Mouse (Mus musculus) cerebellum, postnatal 10 days (tissue): ENCODE results near the gene Dpp10.

Source experiments
- DNase-seq, 2 experiments: peaks; one replicate each; pipeline ENCODE4 v3.0.0; 2021; ENCODE audit warnings: mixed read lengths in 2 of 2

Dpp10 gene

DNA sequence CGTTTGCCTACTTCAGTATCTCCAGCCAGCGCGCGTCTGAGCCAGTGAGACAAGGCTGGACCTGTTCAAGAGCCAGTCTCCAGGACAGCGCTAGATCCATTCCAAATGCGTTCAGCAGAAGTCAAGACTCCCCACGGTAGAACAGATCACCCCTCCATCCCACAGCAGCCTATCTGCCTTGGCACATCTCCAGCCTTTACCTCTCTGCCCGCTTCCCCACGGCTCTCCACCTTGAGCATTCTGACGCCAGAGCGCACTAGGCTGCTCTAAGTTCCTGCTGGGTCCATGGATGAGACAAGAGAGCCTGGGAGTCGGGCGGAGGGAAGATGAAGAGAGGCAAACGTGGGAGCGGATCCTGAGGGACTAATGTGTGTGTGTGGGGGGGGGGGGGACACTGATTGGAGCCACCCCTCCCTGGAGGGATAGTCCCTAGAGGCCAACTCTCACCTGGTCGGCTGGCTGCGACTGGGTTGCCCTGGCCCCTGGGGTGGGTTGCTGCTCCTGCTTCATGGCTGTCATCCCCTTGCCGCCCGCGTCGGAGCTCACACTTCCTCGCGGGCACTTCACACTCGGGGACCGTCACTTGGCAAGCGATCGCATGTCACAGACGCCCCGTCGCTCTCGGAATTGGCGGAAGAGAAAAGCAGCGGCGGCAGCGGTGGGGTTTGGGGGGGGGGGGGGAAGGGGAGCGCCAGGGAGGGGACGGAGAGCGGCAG, at the start of gene Dpp10:
Gene Dpp10, minus strand, starts transcription at position 635 of the 716 bp plus-strand sequence.
- DNase-seq, result peak; percentile 67 to 68

DNA sequence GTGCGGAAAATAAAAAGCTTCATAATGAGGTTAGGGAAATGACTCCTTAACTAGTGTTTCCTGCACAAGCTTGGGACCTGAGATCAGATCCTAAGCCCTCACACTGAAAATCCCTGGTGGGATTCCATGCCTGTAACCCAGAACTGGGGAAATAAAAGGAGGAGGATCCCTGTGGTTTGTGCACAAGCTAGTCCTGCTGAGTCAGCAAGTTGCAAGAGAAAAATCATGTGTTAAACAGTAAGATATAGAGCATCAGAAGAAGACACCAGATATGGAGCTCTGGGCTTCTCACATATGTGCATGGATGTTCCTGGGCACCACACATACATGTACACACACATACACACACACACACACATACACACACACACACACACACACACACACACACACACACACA, 3.2 kb upstream of the Dpp10 start:
- DNase-seq, result no peak

DNA sequence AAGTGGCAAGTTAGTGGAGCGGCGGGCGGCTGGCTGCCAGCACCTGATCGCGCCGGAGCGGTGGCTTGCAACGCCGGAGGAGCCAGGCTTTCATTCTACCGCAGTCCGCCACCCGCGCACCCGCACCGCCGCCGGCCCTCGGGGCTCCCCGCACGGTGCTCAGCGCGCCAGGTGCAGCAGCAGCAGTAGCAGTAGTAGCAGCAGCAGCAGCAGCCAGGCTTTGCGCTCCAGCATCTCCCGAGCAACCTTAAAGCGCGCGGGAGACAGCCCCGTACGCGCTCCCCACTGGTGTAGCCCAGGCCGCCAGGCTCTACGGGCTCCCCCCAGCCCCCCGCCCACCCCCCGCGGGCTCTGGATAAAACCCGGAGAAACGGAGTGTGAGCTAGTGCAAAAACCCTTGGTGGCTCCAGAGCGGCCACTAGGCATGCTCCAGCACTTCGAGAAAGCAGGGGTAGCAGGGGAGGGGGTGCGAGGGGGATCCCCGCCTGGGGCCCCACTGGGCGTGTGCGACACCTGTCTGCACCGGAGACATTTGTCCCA, 472 bp upstream of the Dpp10 start:
- DNase-seq, result peak; percentile 70 to 73

DNA sequence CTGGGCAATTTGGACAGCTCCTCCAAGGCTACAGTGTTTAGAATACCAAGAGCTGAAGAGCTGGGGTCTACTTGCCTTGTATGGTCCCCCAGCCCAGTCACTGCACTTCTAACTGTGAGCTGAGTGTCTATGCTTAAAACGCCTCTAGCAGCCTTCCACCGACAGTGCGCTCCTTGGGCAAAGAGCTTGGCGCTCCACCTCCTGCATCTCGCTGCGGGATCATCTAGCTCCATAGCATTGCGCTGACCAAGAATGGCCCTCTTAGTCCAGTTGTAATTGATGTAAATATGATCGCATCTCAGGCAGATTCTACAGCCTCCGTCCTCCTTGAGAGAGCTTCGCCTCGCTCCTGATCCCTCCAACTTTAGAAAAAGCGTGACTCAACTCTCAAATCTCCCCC, 1.2 kb downstream of the Dpp10 start:
- DNase-seq, result peak; percentile 24 to 34

DNA sequence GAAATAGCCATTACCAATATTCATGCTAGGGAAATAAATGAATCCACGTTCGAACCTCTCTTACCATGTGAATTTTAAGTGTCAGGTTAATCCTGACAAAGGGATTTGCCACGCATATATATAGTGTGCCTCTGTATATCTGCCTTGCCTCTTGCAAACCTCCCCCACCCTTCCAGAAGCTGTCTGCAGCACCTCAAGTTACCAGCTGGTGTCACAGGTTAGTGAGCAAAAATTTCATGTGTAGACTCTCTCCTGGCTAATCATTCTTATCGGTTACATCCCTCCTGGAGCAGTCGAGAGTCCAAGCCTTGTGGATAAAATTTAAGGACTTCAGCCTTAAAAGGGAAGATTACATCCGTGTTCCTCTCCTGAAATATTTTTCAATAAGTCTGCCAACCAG, 1.9 kb downstream of the Dpp10 start:
- DNase-seq, result peak; percentile 12 to 23

DNA sequence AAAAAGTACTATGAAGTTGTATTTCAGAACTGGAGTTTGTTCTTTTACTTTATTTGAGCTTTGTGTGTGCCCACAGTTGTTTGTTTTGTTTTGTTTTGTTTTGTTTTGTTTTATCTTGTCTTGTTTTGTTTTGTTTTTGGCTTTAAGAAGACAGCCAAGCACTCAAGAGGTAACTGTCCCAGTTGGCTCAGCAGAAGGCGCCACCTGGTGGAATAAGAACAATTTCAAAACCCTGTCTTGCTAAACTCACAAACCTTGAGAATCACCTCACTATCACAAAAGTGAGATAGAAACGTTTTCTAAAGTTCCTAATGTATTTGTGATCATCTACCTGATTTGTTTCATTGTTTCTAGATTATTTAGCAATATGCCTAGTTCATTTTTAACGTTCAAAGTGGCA, 3.8 kb downstream of the Dpp10 start:
- DNase-seq, result peak; percentile 69 to 80

DNA sequence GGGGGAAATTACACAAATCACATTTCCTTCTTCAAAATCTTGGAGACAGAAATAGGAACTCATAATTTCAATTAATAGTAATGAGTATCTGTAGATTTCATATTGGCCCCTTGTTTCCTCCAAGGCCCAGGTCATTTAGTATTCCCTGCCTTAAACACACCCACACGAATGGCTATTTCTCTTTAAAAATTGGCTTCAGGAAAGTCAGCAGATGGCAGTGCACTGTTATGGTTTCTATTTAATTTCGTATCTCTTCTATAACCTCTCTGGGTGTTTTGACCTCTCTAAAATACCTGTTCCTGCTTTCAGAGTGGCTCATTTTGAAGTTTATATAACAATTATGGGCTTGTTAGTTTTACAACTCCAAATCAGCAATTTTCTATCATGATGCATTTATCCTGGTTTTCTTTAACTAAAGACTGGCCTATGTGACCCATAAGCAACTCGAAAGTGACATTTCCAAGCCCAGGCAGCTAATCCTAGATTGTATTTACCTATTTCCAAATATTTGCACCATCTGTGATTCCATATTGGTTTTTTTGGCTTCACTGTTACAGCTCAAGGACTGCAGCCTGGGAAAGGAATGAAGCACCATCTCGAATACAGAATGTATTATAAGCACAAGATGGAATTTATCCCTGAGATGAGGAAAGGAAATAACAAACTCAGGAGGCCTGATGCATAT, 9.9 kb downstream of the Dpp10 start:
- DNase-seq, result peak in 1 of 2 experiments; percentile 9

DNA sequence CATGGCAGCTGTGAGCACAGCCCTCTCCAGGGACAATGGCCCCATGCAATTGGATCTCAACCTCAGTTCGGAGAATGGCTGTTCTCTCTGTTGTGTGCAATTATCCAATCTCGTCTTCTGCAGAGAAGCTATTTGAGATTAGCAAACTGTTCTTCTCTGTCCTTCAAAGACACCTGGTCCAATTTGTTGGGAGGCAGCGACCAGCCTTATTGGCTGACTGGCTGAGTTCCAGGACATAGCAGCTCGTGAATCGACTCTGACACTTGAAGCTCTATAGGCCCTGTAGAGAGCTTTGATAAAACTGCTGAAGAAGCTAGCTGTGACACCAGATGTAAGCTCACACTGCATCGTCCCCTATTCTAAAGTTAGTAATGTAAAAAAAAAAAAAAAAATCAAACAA, 12.7 kb downstream of the Dpp10 start:
- peak; percentile 38 to 41 for DNase-seq

DNA sequence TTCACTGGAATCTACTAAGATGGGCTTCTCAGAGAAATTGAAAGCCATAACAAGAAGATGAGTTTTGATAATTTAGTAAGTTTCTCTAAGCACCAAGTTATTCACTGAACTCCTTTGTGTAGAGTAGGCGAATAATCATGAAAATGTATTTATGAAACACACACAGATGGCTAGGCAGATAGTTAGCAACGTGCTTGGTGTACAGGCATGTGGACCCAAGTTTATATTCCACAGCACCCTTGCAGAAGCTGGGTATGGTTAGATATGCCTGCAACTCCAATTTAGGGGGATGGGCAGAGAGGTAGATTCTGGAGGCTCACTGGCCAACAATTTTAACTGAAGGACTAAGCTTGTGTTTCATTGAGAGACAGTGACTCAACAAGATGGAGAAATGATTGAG, 13.4 kb downstream of the Dpp10 start:
- DNase-seq, result no peak

DNA sequence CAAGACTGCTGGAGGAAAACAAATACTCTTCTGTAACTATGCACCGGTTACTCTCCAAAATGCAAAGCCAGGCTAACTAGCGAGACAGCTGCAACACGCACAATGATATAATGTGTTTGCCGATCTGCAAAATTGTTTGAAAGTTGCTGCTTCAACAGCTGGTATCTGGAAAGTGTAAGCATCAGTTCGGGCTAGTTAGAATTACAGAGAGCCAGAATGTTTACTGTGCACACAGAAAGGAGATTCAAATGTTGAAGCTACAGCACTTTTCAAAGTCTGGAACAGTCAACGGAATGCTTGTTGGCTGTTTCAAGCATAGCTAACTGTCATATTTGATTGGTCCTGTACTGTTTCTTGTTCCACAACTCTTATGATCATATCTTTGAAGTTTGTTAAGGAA, 42.6 kb downstream of the Dpp10 start:
- no peak for DNase-seq

DNA sequence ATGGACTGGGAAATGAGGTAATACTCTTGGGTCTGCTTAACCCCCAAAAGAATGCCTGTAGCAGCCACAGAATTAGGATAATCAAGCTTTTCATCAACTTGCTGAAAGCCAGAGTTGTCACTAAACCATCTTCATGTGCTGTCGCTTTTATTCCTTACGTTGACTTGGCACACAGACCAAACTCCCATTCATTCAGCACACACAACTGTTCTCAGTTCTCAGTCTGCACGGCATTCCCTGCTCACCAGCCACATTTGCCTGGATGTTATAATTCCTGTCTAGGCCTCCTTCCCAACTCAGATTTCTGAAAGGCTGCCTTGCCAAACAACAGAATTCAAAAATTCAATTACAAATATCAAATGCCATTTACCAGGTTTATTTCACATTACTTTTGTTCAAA, 49.6 kb downstream of the Dpp10 start:
- no peak for DNase-seq

DNA sequence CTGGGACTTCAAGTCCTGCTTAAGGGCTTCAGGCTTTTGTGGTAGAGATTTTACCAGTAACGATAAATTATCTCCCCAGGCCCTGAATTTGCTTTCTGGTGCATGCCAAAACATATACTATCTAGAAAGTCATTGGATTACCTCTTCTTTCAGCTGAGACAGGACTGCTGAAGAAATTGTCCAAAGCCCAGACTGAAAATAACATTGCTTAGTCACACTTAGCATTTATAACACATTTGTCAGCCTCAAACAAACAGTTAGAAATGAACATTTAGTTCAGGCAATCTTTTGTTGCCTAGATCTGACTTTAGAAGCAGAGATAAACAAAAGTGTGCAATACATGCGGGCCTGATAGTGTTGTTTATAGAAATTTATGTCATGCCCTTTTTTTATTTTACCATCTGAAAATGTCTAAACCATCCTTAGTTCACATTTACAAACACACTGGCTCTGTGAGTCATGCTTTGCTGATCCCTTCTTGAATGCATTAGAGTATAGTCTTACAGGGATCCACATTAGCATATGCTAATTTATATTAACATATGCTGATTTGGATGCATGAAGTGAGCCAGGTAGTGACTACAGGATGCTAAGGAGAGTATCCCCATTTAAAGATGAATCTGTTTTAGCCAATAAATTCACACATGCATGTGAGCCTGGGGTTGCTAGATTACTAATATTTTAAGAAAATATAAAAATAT, 59.9 kb downstream of the Dpp10 start:
- DNase-seq, result no peak

DNA sequence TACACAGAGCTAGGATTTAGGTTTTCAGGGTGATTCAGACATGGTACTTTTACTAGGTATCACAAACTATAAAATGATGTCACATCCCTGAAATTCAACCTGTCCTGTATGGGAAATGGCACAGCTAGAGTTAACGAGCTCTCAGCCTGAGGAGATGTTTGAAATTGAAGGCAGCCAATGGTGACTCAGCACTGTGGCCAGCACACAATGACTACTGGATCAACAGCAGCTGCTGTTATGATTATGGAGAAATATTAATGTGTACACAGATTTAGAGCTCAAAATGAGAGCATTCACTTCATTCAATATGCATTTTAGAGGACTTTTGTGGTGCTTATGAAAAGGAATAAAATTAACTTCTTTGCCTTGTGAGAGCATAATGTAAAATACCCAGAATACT, 66.8 kb downstream of the Dpp10 start:
- no peak for DNase-seq

DNA sequence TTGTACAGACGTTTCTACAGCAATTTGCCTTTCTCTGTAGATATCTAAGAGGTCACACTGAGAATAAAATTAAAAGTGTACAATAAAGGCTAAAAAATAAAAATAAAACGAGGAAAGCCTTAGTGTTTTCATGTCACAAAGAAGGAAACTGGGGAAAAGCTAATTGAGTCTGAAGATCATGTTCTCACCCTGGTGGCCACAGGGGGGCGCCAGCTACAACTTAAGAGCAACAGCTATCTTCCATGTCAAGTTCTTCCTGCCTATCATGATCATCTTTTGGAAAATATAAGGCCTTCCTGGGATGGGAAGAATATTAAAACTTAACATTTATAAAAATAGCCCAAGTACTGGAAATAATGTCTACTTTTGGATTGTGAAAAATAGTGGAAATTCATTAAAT, 70.7 kb downstream of the Dpp10 start:
- DNase-seq, result peak; percentile 56 to 61

DNA sequence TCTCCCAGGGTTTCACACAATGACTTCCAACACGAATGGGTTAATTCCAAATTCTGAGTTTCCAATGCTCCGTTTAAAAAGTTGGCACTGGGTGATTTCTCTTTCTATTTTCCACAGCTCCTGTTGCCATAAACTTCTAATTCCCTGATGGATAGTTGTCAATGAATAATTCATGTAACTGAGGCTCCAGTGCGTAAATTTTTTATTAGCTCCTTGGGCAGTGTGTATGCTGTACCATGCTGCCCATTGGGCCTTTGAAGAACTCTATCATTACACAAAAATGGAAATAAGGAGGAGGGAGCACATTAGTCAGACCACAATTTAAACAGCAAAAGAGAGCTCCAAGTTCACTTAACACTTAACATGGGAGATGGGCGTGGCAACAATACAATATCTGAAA, 99.2 kb downstream of the Dpp10 start:
- DNase-seq, result no peak

DNA sequence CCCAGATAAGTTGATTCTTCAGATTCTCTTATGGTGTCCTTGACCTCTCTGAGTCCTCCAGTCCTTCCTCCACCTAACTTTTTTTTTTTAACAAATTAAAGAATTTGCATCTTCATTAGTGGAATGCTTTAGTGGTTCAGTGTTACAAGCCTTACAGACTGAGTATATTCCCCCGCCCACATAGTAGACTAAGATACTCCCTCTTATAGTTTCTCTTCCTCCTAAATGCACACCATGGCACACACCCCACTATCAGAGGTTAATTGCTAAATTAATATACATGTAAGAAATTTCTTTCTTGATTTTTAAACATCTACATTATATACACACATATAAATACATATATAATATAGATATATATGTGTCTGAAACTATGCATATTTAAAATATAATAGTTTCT, 104.5 kb downstream of the Dpp10 start:
- DNase-seq, result no peak

DNA sequence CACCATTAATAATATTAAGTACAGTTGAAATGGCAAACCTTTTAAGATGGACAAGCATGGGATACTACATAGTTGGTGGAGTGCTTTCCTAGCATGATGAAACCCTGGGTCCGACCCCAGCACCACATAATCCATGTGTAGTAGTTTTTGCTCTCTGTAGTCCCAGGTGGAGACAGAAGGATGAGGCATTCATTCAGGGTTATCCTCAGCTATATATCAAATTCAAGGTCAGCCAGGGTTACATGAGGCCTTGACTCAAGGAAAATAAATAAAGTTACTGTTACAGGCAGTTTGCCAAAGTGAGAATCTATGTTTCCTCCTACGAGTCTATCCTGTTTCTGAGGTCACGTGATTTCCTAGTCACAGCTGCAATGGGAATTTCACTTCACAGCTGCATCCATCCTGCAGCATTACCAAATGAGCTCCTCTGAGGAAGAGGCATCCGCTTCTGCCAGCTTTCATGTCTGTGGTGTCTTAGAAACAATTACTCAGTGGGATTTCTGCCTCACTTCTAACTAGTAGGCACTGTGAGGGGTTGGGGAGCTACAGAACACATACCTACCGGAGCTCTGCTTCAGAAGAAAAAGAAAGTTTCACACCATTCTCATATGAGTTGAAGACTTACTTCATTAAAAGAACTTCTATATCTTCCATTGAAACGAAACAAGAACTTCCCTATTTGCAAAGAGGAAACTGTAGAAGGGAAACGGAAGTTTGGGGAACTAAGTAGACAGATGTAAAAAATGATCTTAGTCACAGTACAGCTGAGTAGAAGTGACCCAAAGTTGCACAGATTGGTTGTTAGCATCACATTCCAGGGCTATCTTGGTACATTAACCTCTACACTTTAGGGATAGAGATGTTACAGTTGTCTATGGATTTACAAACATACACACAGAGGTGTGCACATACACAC, 111.3 kb downstream of the Dpp10 start:
- no peak for DNase-seq

DNA sequence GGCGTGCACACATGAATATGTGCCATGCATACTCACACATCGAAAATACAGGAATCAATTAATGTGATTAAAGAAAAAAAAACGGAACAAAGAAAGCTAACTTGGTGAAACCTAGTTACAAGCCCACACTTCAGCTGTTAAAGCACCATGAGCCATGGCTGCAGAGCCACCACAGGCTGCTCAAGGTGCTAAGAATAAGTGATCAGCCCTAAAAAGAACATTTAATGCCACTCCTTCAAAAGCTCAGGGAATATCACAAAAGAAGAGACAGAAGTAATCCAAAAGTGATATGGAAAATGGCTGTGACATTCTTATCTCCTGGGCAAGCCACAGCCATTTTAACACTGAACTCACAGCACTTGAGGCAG, 117.4 kb downstream of the Dpp10 start:
- DNase-seq, result no peak

DNA sequence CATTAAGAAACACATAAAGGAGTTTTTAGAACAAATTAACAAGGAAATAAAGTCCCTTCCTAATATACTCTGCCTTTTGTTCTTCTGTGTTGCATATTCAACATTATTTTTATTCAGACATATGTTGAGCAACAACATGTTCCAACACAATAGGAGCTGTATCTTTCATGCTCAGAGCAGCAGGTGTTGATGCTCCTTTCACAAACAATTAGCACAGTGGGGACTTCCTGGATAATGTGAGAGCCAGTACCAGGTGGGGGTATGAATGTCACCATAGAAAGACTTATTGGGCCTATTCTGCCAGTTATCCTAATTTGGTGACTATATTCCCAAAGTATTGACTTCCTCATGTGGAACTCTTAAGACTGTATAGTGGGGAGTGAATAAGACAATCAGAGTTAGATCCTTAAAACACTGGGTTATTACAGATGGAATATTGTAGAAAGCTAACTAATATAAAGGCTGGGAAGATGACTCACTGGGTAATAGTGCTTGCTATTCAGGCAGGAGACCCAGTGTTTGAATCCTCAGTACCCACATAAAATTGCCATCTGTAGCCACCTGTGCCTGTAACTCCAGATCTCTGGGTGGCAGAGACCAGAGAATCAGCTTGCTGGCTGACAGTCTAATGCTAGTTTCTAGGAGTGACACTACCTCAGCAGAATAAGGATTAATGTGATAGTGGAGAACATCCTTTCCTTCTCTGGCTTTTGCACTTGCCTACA, 117.9 kb downstream of the Dpp10 start:
- DNase-seq, result no peak

DNA sequence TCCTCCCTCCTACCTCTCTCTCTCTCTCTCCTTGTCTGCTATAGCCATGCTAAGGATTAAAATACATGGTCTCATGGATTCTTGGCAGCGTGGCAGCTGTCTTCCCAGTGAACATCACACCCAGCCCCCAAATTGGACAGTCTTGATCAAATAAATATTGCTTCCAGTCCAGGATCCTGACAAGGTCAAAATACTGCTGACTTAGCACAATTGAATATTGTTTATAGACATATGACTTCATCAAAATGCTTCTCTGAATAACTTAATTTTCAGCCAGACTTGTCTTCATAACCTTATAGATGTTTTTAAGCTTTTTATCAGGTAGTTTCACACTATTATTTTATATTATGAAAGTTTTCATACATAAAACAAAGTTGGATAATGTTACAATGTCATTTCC, 120.5 kb downstream of the Dpp10 start:
- DNase-seq, result no peak

DNA sequence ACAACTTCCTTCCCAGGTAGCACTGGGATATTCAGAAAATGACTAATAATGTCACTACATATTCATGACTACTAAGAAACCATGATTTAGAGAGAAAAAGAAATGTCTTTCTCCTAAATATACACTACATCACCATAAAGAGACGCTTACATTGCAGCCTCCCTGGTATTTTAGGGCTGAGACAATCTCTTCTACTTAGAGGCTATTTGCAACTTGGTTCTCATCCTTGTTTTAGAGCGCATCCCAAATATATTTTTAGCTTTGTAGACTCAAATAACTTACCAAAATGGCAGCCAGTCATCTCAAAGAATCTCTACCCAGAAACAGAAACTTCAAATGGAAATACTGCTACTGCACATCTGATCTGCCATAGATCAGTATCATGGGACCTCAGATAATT, 121.5 kb downstream of the Dpp10 start:
- no peak for DNase-seq

DNA sequence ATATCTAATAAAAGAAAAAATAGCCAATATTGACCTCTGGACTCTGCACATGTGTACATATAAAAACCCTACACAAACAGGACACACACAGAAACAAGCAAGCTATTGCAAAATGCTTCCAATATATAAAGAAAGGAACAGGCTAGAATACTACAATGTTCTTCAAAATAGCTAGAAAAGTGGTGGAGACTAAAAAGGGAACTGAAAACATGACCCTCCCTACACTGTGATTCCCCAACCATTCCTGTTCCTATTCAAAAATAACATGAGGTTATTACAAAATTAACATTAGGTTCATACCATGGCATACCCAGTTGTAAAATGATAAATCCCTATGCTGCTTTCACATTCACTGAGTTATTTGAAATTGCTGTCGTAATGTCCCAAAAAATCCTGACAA, 125.8 kb downstream of the Dpp10 start:
- no peak for DNase-seq
